Mouse (Mus musculus) intestine, postnatal 0 days (tissue): ENCODE results near the gene Dip2c. TPM values are rescaled to one million over a fixed set of nuclear protein-coding genes. Genes with fewer than 3 reads are reported as not detected.

ENCODE experiments used
- ATAC-seq: fragments of 200-750 bp; cut with Nextera tagmentation; 2 replicates; pipeline ENCODE4 v1.8.0; 2017; ENCODE audit warnings: mild to moderate bottlenecking, moderate TSS enrichment, moderate library complexity
- H3K27ac ChIP-seq: fragments of 300-500 bp; sonication (generic); 2 replicates; pipeline ENCODE4 v1.5.1; 2014; ENCODE audit warnings: mild to moderate bottlenecking, low read depth, low read length, moderate library complexity
- H3K27me3 ChIP-seq: fragments of 300-500 bp; sonication (generic); replicated peaks from 2 replicates; pipeline ENCODE4 v1.6.1; 2014; ENCODE audit warnings: low read length, mixed read lengths; ENCODE audit not compliant: control insufficient read depth, insufficient read depth
- H3K36me3 ChIP-seq: fragments of 300-500 bp; sonication (generic); 2 replicates; pipeline ENCODE4 v1.6.1; 2014; ENCODE audit warnings: mild to moderate bottlenecking, moderate library complexity; ENCODE audit not compliant: control insufficient read depth, insufficient read depth
- H3K4me1 ChIP-seq: fragments of 300-500 bp; sonication (generic); replicated peaks from 2 replicates; pipeline ENCODE4 v1.6.1; 2014; ENCODE audit warnings: antibody characterized with exemption, low read length, mixed read lengths; ENCODE audit not compliant: control insufficient read depth, insufficient read depth
- H3K4me2 ChIP-seq: fragments of 300-500 bp; sonication (generic); replicated peaks from 2 replicates; pipeline ENCODE4 v1.6.1; 2014; ENCODE audit warnings: low read depth, mild to moderate bottlenecking, moderate library complexity
- H3K4me3 ChIP-seq: fragments of 300-500 bp; sonication (generic); 2 replicates; pipeline ENCODE4 v1.5.1; 2014; ENCODE audit warnings: low read depth, low read length
- H3K9ac ChIP-seq: fragments of 300-500 bp; sonication (generic); 2 replicates; pipeline ENCODE4 v1.6.1; 2014; ENCODE audit warnings: mild to moderate bottlenecking, low read depth, low read length
- H3K9me3 ChIP-seq: fragments of 300-500 bp; sonication (generic); 2 replicates; pipeline ENCODE4 v1.6.1; 2016; ENCODE audit warnings: mixed run types; ENCODE audit not compliant: control insufficient read depth
- CTCF ChIP-seq: sonication (generic); IDR thresholded peaks from 2 replicates; pipeline ENCODE4 v1.5.1; 2016; ENCODE audit warnings: low read depth, mild to moderate bottlenecking, control low read depth, antibody characterized with exemption, moderate library complexity
- WGBS: fragments of 180-500 bp; shearing (Covaris S2); extraction: QIAGEN DNeasy Blood & Tissue Kit; methylation state at CpG from one replicate; pipeline ENCODE4 v1.1.7; 2014; 5-methylcytosine and 5-hydroxymethylcytosine counted together
- polyA plus RNA-seq: library from polyadenylated mRNA; unstranded; fragments of >200 nt; fragmentation: Nextera tagmentation; extraction: Ambion mirVana; gene quantifications from 2 replicates; pipeline ENCODE4 v1.2.1, GENCODE M21; 2015

Gene Dip2c
- polyA plus RNA-seq, 1 experiment from 2014 or later = 2.7 TPM

DNA sequence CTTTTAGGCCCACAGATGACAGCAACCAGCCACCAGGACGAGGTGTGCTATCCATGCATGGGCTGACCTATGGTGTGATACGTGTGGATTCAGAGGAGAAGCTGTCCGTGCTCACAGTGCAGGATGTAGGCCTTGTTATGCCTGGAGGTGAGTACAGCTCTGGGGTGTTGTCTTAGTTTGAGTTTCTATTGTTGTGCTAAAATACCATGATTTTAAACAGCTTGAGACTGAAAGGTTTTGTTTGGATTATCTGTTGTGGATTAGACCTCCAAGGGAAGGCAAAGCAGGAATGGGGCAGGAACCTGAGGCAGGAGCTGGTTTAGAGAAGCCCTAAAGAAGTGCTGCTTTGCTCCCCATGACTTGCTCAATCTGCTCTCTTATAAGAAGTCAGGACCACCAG, 325.0 kb downstream of the Dip2c start:
- TF ChIP-seq CTCF = no peak
- Histone ChIP-seq H3K36me3 (0 out of 2 replicates have a peak, but pooled peaks cover 11% of the 10 kb centered on the region), H3K4me1 (no peaks in the 10 kb centered on the region), H3K27ac (no peak overlapping the region), H3K27me3 (no peaks in the 10 kb centered on the region), H3K9ac (no peak overlapping the region), H3K4me3 (no peak overlapping the region), H3K4me2 (no peak overlapping the region), H3K9me3 (no peaks in the 10 kb centered on the region)
- WGBS = 85% methylated on average over 3 of the region's 3 CpGs
- ATAC-seq = no peak

DNA sequence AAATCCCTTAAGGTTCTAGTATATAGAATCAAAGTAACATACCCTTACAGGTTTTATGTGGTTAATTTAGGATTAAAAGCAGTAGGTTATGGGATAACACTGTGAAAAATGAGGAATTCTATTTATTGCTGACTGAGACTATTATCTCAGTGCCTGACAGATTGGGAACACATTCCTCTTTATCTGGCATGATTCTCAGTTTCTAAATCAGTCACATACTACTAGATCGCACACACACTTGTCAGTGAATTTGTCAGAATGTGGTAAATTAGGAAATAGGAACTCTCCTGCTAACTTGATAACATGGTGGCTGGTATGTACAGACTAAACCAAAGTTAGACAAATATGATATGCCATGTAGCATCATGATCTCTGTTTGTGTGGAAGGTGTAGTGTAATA, 334.9 kb downstream of the Dip2c start:
- H3K36me3 ChIP-seq = peaks cover 12% of the 10 kb centered on the region; the same call in 1 of the 2 replicates
- H3K4me3 ChIP-seq = no peak overlapping the region
- no peak for TF ChIP-seq CTCF
- H3K9me3 ChIP-seq = no peaks in the 10 kb centered on the region
- no peak for ATAC-seq
- H3K9ac ChIP-seq = no peak overlapping the region
- 83% methylated on average over 1 of the region's 1 CpGs for WGBS
- H3K27me3 ChIP-seq = no peaks in the 10 kb centered on the region
- no peak overlapping the region for H3K27ac ChIP-seq
- H3K4me2 ChIP-seq = no peak overlapping the region
- no peaks in the 10 kb centered on the region for H3K4me1 ChIP-seq

DNA sequence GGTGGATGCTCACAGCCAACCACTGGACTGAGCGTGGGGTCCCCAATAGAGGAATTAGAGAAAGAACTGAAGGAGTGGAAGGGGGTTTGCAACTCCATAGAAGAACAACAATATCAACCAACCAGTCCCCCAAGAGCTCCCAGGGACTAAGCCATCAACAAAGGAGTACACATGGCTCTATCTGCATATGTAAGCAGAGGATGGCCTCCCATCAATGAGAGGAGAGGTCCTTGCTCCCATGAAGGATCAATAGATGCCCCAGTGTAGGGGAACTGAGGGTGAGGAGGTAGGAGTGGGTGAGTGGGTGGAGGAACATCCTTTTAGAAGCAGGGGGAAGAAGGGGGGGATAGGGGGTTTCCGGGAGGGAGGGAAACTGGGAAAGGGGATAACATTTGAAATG, 356.4 kb downstream of the Dip2c start:
- 85% methylated on average over 2 of the region's 2 CpGs for WGBS
- H3K9ac ChIP-seq = no peak overlapping the region
- TF ChIP-seq CTCF = no peak
- no peaks in the 10 kb centered on the region for H3K27me3 ChIP-seq
- ATAC-seq = no peak
- H3K4me2 ChIP-seq = no peak overlapping the region
- H3K4me1 ChIP-seq = no peaks in the 10 kb centered on the region
- H3K4me3 ChIP-seq = no peak overlapping the region
- 0 out of 2 replicates have a peak, but pooled peaks cover 10% of the 10 kb centered on the region for H3K36me3 ChIP-seq
- H3K9me3 ChIP-seq = no peaks in the 10 kb centered on the region
- H3K27ac ChIP-seq = no peak overlapping the region

DNA sequence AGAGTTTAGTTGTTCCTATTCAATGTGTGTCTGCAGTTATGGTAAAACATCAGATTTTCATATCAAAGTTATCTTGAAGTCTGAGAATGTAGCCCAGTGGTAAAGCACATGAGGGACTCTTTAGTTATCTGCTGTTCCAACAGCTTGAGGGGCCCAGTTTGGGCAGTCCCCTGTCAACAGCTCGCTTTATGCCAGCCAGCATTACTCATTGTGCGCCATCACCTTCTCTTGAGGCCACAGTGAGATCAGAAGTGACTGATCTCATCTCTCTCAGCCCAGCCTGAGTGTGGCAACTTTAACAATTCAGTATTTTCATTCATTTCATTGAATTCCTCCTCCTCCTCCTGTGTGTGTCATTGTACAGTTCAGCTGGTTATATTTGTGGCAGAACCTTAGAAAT, 359.6 kb downstream of the Dip2c start:
- Histone ChIP-seq H3K36me3 (no peaks in the 10 kb centered on the region), H3K4me2 (no peak overlapping the region), H3K9ac (no peak overlapping the region), H3K27me3 (no peaks in the 10 kb centered on the region), H3K27ac (no peak overlapping the region), H3K9me3 (no peaks in the 10 kb centered on the region), H3K4me3 (no peak overlapping the region), H3K4me1 (no peaks in the 10 kb centered on the region)
- no peak for TF ChIP-seq CTCF
- ATAC-seq = no peak
- 80% methylated on average over 2 of the region's 2 CpGs for WGBS

DNA sequence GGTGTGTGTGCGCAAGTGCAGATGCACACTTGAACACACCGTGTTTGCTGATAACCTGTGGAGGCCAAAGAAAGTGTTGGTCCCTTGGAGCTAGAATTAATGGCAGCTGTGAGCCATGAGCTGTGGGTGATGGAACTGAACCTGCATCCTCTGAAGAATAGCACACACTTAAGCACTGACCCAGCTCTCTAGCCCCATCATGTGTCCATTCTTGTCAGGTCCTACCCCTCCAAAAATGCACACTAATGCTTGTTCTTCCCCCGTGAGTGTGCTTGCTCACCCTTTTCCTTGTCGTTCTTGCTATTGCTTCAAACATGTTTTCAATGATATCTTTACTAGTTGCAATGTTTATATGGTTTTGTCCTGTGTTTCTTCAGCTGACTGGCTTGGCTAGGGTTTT, 360.2 kb downstream of the Dip2c start:
- no peak for ATAC-seq
- Histone ChIP-seq H3K9me3 (no peaks in the 10 kb centered on the region), H3K27me3 (no peaks in the 10 kb centered on the region), H3K4me1 (no peaks in the 10 kb centered on the region), H3K27ac (no peak overlapping the region), H3K36me3 (no peaks in the 10 kb centered on the region), H3K4me3 (no peak overlapping the region), H3K9ac (no peak overlapping the region), H3K4me2 (no peak overlapping the region)
- WGBS = 61% methylated on average over 4 of the region's 4 CpGs
- peak; percentile 84 for TF ChIP-seq CTCF

DNA sequence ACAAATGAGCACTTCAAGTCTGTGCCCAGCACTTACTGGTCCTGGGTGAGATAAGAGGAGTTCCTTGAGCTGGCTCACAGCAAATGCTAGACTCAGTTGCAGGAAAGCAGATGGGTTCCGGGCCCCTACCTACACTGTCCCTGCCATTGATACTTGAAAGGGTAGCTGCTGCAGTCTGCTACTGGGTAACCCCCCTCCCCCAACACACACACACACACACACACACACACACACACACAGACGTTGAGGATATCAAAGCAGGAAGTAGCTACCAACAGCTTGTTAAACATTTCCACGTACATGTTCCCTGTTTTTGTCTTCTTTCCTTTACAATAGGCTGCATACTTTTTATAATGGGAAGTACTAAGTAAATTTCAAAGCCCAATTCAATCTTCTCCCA, 361.6 kb downstream of the Dip2c start:
- no peaks in the 10 kb centered on the region for H3K4me1 ChIP-seq
- 41% methylated on average over 3 of the region's 3 CpGs for WGBS
- no peaks in the 10 kb centered on the region for H3K27me3 ChIP-seq
- no peak for ATAC-seq
- no peak overlapping the region for H3K27ac ChIP-seq
- no peaks in the 10 kb centered on the region for H3K9me3 ChIP-seq
- TF ChIP-seq CTCF = no peak
- no peak overlapping the region for H3K4me2 ChIP-seq
- H3K36me3 ChIP-seq = no peaks in the 10 kb centered on the region
- no peak overlapping the region for H3K4me3 ChIP-seq
- no peak overlapping the region for H3K9ac ChIP-seq

DNA sequence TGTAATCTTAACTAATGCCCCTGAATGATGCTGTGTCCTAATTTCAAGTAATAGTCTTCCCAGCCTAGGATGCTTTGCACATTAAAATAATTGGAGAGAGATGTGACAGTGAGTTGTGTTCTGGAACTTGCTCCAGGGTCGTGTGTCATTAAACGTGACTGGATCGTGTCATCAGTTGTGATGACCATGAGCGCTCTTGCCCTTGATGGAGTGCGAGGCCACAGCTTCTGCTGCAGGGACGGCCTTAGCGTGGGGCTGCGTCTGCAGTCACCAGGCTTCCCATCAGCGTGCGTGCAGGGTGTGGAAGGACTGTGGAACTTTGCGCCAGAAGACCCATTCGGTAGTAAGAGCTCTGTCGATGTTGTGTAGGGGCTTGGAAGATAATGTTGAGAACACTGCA, 372.4 kb downstream of the Dip2c start:
- Histone ChIP-seq H3K27ac (no peak overlapping the region), H3K4me1 (no peaks in the 10 kb centered on the region), H3K36me3 (no peaks in the 10 kb centered on the region), H3K4me3 (no peak overlapping the region), H3K27me3 (no peaks in the 10 kb centered on the region), H3K9me3 (no peaks in the 10 kb centered on the region), H3K9ac (no peak overlapping the region), H3K4me2 (no peak overlapping the region)
- no peak for ATAC-seq
- WGBS = 93% methylated on average over 13 of the region's 13 CpGs
- TF ChIP-seq CTCF = no peak
